Mouse (Mus musculus) forebrain, embryonic 16.5 days (tissue): ENCODE measurements around the gene Disc1. TPM values are rescaled to one million over a fixed set of nuclear protein-coding genes. Genes with fewer than 3 reads are reported as not detected.

Experiments
- ATAC-seq: fragments of 200-750 bp; cut with Nextera tagmentation; 2 replicates; pipeline ENCODE4 v1.8.0; 2017; ENCODE audit warnings: mild to moderate bottlenecking, moderate library complexity
- H3K27ac ChIP-seq: fragments of 300-500 bp; sonication (generic); 2 replicates; pipeline ENCODE4 v1.5.1; 2014; ENCODE audit warnings: low read length, control low read depth
- H3K27me3 ChIP-seq: fragments of 300-500 bp; sonication (generic); replicated peaks from 2 replicates; pipeline ENCODE4 v1.6.1; 2014; ENCODE audit warnings: low read length; ENCODE audit not compliant: control insufficient read depth, insufficient read depth
- H3K36me3 ChIP-seq: fragments of 300-500 bp; sonication (generic); 2 replicates; pipeline ENCODE4 v1.6.1; 2014; ENCODE audit not compliant: control insufficient read depth, insufficient read depth
- H3K4me1 ChIP-seq: fragments of 300-500 bp; sonication (generic); replicated peaks from 2 replicates; pipeline ENCODE4 v1.6.1; 2014; ENCODE audit warnings: low read length; ENCODE audit not compliant: control insufficient read depth, insufficient read depth
- H3K4me2 ChIP-seq: fragments of 300-500 bp; sonication (generic); 2 replicates; pipeline ENCODE4 v1.6.1; 2014; ENCODE audit warnings: mild to moderate bottlenecking, low read length, control low read depth
- H3K4me3 ChIP-seq: fragments of 300-500 bp; sonication (generic); replicated peaks from 2 replicates; pipeline ENCODE4 v1.5.1; 2014; ENCODE audit warnings: mild to moderate bottlenecking, low read length, control low read depth
- H3K9ac ChIP-seq: fragments of 300-500 bp; sonication (generic); replicated peaks from 2 replicates; pipeline ENCODE4 v1.6.1; 2014; ENCODE audit warnings: low read depth, low read length, control low read depth
- H3K9me3 ChIP-seq: fragments of 300-500 bp; sonication (generic); 2 replicates; pipeline ENCODE4 v1.6.1; 2016; ENCODE audit warnings: low read length; ENCODE audit not compliant: control insufficient read depth
- WGBS: fragments of 180-500 bp; shearing (Covaris S2); extraction: QIAGEN DNeasy Blood & Tissue Kit; methylation state at CpG from one replicate; pipeline ENCODE4 v1.1.7; 2014; 5-methylcytosine and 5-hydroxymethylcytosine counted together
- polyA plus RNA-seq: library from polyadenylated mRNA; unstranded; fragments of >200 nt; fragmentation: Nextera tagmentation; extraction: Ambion mirVana; gene quantifications from 2 replicates; pipeline ENCODE4 v1.2.1, GENCODE M21; 2015

Gene Disc1
- polyA plus RNA-seq, 1 experiment from 2014 or later: 1.1 TPM

DNA sequence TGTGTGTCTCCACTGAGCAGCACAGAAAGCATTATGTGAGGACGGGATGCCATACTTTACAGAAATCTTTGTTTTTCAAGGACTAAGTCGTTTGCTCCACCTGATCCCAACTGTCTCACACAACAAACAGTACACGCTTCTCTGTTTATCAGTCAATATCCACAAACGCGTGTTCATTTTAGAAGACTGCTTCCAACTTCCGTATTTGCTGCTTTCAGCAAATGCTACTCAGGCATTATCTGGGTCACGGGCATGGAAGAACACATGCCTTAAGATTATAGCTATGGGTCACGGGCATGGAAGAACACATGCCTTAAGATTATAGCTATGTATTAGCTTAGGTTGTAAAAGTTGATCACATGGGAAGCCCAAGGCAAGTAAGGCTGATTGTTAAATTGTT, 6.9 kb downstream of the Disc1 start:
- H3K4me2 ChIP-seq: no peak overlapping the region
- no peak overlapping the region for H3K9ac ChIP-seq
- 87% methylated on average over 8 of the region's 8 CpGs for whole genome bisulfite sequencing
- H3K27me3 ChIP-seq: no peaks in the 10 kb centered on the region; the same call in 1 of the 2 replicates
- H3K36me3 ChIP-seq: no peaks in the 10 kb centered on the region
- H3K9me3 ChIP-seq: no peaks in the 10 kb centered on the region
- no peak overlapping the region for H3K27ac ChIP-seq
- no peak overlapping the region for H3K4me3 ChIP-seq
- no peaks in the 10 kb centered on the region for H3K4me1 ChIP-seq
- ATAC-seq: no peak

DNA sequence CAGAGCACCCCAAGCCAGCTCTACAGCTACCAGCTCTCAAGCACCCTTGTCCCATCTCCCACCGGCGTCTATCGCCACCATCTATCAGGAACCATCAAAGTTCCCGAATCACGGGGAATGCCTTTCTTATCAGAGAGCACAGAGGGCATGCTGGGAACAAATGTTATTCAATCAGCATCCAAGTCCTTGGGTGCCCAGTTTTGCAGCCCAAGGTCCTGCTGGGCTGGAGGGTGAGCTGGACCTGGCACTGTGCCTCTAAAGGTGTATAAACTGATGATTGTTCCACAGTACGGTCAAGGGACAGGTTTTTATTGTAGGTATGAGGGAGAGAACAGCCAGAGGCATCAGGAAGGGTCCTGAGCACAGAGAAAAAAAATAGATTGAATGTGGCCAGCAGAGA, 11.6 kb downstream of the Disc1 start:
- no peak overlapping the region for H3K9ac ChIP-seq
- no peak for ATAC-seq
- WGBS: 88% methylated on average over 6 of the region's 6 CpGs
- no peaks in the 10 kb centered on the region for H3K36me3 ChIP-seq
- no peak overlapping the region for H3K27ac ChIP-seq
- H3K4me1 ChIP-seq: peaks cover 8% of the 10 kb centered on the region; the same call in 1 of the 2 replicates
- H3K27me3 ChIP-seq: no peaks in the 10 kb centered on the region
- H3K9me3 ChIP-seq: no peaks in the 10 kb centered on the region
- H3K4me3 ChIP-seq: no peak overlapping the region
- H3K4me2 ChIP-seq: no peak overlapping the region

DNA sequence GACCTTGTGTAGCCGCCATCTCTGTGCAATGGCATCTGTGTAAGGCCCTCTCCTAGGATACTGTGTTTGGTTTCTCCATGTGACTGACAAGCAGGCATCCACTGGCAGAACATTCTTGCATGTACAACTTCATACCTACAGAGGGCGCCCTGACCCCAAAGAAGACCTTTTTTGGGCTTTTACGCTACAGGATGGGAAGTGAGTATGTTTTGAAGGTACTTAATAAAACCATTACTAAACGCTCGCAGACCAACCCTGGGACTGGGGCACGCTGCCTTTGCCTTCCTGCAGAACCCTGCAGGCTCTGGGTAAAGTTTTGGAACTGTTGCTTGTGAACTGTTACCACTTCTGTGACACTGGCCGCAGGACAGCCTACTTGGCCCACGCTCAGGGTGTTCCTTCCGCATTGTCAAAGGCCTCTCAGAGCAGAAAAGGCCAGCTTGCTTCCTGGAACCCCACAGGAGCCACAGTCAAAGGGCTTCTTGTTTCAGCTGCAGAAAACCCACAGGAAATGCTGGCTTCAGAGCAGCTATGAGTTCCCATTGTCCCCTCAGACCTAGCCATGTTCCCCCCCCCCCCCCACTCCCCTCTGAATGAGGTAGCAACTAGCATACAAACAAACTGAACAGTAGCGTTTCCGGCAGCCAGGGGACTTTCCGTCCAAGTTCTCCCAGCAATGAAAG, 13.1 kb downstream of the Disc1 start:
- H3K9ac ChIP-seq: no peak overlapping the region
- H3K4me1 ChIP-seq: peaks cover 8% of the 10 kb centered on the region; the same call in 1 of the 2 replicates
- peak; percentile 71 for ATAC-seq
- no peaks in the 10 kb centered on the region for H3K27me3 ChIP-seq
- WGBS: 25% methylated on average over 12 of the region's 12 CpGs
- peak overlapping the region; percentile 63 for H3K27ac ChIP-seq
- no peaks in the 10 kb centered on the region for H3K9me3 ChIP-seq
- H3K4me3 ChIP-seq: no peak overlapping the region
- no peak overlapping the region for H3K4me2 ChIP-seq
- H3K36me3 ChIP-seq: no peaks in the 10 kb centered on the region

DNA sequence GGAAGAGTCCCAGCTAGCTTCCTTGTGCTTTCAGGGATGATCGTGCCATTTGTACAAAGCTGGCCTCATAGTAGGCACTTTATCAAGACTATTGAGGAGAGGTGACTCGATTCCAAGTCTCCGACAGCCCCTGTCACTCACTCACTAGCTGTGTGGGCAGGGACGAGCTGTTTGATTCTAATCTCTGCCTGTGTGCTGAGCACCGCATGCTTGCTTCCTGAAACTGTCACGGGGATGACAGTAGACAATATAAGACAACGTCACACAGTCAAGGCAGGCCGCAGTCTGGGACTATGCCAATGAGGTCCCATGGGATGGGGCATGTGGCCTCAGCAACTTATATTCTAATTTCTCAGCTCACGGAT, 13.6 kb downstream of the Disc1 start:
- ATAC-seq: 0 out of 2 replicates have a peak, but pooled peaks have one; percentile 9
- Histone ChIP-seq H3K36me3 (no peaks in the 10 kb centered on the region), H3K4me3 (no peak overlapping the region), H3K4me2 (no peak overlapping the region), H3K9me3 (no peaks in the 10 kb centered on the region), H3K27me3 (no peaks in the 10 kb centered on the region), H3K27ac (peak overlapping the region; percentile 63), H3K4me1 (peaks cover 8% of the 10 kb centered on the region; the same call in 1 of the 2 replicates), H3K9ac (no peak overlapping the region)
- WGBS: 71% methylated on average over 9 of the region's 9 CpGs

DNA sequence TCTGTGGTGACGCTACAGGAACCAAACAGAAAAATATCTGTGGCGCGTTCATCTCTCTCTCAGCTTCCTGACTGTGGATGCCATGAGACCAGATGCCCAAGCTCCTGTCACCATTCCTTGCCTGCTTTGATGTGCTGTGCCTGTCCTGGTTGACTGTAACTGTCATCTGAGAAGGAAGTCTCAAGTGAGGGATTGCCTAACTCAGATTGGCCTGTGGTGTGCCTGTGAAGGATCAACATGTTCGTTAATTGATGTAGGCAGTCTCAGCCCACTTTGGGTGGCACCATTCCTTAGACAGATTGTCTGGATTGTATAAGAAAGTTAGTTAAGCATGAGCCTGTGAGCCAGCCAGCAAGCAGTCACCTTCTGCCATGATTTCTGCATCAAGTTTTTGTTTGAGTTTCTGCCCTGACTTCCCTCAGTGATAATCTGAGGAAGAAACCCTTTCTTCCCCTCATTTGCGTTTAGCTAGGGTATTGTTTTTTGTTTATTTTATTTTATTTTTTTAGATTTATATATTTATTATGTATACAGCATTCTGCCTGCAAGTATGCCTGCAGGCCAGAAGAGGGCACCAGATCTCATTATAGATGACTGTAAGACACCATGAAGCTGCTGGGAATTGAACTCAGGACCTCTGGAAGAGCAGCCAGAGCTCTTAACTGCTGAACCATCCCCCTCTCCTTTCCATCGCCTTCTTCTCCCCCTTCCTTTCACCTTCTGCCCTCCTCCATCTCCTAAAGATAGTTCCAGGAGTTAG, 14.3 kb downstream of the Disc1 start:
- no peaks in the 10 kb centered on the region for H3K27me3 ChIP-seq
- no peaks in the 10 kb centered on the region for H3K9me3 ChIP-seq
- H3K4me2 ChIP-seq: no peak overlapping the region
- ATAC-seq: no peak
- no peaks in the 10 kb centered on the region for H3K36me3 ChIP-seq
- H3K4me1 ChIP-seq: peaks cover 12% of the 10 kb centered on the region
- no peak overlapping the region for H3K4me3 ChIP-seq
- WGBS: 76% methylated on average over 6 of the region's 6 CpGs
- H3K27ac ChIP-seq: peak overlapping the region; percentile 54; the same call in 1 of the 2 replicates
- no peak overlapping the region for H3K9ac ChIP-seq

DNA sequence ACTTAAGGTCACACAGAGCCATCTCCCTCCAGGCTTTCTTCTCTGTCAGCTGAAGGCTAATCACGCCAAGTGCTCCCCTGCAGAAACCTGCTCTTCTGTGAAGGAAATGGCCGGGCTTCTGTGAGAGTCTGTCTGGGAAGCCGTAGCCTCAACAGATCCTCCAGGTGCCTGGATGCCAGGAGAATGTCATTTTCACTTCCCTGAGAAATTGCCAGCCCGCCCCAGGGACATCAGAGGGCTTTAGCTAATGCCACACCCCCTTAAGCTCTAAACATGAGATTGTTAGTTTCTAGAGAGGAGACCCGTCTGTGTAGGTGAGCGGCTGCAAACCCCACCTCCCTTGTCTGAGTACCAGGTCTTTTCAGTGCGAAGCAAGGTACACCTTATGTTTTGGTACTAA, 15.3 kb downstream of the Disc1 start:
- Histone ChIP-seq H3K27me3 (no peaks in the 10 kb centered on the region), H3K4me2 (no peak overlapping the region), H3K36me3 (no peaks in the 10 kb centered on the region), H3K9me3 (no peaks in the 10 kb centered on the region), H3K9ac (no peak overlapping the region), H3K4me1 (peaks cover 16% of the 10 kb centered on the region), H3K4me3 (no peak overlapping the region), H3K27ac (no peak overlapping the region)
- no peak for ATAC-seq
- WGBS: 73% methylated on average over 7 of the region's 7 CpGs

DNA sequence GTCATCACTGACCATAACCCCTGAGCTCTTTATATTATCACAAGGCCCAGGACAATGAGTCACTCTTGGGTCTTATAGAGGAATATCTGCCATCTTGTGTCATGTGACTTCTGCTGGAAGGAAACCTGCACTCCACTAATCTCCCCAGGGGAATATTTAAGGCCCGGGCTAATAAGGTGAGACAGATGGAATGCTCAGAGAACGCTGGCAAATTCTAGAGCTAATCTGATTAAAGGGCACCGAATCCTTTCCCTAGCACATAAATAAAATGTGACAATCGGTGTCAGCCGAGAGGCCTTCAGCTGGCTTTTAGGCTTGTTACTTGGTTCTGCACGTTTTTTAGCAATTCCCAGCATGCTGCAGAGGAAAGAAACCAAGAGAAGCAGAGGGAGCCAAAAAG, 15.7 kb downstream of the Disc1 start:
- Histone ChIP-seq H3K27me3 (no peaks in the 10 kb centered on the region), H3K9ac (no peak overlapping the region), H3K9me3 (no peaks in the 10 kb centered on the region), H3K4me3 (no peak overlapping the region), H3K4me1 (peaks cover 16% of the 10 kb centered on the region), H3K36me3 (no peaks in the 10 kb centered on the region), H3K4me2 (no peak overlapping the region), H3K27ac (no peak overlapping the region)
- WGBS: 63% methylated on average over 6 of the region's 6 CpGs
- no peak for ATAC-seq

DNA sequence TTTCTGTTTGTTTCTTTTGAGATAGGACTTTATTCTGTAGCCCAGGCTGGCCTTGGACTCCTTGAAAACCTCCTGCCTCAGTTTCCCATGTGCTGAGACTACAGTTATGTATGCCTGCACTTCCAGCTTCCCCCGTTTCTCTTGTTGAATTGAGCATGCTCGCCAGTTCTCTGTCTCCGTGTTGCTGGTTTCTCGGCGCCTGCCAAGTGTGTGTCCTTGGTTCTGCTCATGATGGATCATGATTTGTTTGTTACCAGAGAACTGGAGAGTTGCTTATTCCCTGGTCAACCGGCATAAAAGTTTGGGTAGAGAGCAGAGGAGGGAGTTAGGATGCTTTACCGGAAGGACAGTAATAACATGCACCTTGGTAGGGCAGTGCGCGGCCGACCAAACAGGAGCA, 20.1 kb downstream of the Disc1 start:
- ATAC-seq: no peak
- peaks cover 21% of the 10 kb centered on the region for H3K4me1 ChIP-seq
- no peak overlapping the region for H3K9ac ChIP-seq
- 85% methylated on average over 10 of the region's 10 CpGs for WGBS
- H3K4me3 ChIP-seq: no peak overlapping the region
- H3K4me2 ChIP-seq: no peak overlapping the region
- H3K36me3 ChIP-seq: no peaks in the 10 kb centered on the region
- no peaks in the 10 kb centered on the region for H3K9me3 ChIP-seq
- H3K27ac ChIP-seq: no peak overlapping the region
- no peaks in the 10 kb centered on the region for H3K27me3 ChIP-seq

DNA sequence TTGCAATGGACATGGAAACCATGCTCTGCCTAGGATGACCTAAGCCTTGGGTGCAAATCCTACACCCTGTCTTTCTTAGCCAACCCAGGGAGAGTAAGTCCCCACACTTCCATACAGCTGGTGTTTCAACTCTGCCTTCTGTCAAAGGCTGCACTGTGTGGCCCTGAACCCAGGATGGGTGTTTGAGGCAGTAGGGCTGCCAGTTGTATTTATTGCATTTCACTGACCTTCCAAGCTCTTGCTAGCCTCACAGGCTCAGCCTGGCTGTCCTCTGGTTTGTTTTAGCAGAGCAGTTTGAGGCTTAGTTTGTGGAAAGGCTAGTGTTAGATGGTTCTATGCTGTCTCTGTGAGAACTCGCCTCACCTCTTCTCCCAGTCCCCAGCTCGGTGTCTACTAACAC, 20.6 kb downstream of the Disc1 start:
- Histone ChIP-seq H3K27me3 (no peaks in the 10 kb centered on the region), H3K27ac (no peak overlapping the region), H3K4me2 (no peak overlapping the region), H3K36me3 (no peaks in the 10 kb centered on the region), H3K9me3 (no peaks in the 10 kb centered on the region), H3K4me3 (no peak overlapping the region), H3K4me1 (peaks cover 24% of the 10 kb centered on the region), H3K9ac (no peak overlapping the region)
- 84% methylated on average over 2 of the region's 2 CpGs for WGBS
- ATAC-seq: no peak
